In the genomic region with DNA sequence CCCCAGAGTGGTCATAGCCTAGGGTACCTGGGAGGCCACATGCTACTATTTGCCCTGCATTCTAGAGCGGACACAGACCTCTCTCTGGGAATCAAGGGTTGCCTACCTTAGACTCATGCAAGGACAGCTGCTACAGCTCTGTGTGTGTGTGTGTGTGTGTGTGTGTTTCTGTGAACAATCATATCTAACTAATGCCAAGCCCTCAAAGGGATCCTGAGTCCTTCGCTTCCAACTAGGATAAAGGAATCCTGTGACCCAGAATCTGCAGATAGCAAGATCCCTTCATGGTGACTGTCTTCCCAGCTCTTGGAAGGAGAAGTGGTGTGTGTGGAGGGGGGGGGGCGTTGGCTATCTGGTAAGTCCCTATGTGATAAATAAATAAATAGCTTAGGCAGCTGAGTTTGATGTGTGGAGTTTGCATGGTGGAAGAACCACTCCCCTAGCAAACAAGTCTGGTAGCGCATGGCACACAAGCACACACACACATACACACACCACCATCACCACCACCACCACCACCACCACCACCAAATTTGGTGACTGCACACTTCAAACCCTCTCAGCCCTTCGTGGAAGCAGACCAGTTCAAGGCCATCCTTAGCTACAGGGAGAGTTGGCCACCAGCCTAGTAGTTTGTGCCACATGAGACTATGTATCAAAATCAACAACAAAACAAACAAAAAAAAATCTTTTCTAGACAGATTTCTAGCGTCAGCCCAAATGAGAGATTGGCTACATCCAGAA, we compare ENCODE assay signal across 10 mouse cellular contexts. TPM values are rescaled to one million over a fixed set of nuclear protein-coding genes. Genes with fewer than 3 reads are reported as not detected.
DNase-seq lines count a peak whose midpoint lies in the region; ATAC-seq and TF ChIP-seq lines count a peak whose summit lies in the region.
"Had no signal": no experiment of that assay in that cellular context is flagged by ENCODE, and none has a peak within 500 bp of the region (broad histone marks: within the 10 kb centered on the region; RNA-seq: fewer than 3 reads in every experiment).

No protein-coding gene starts in this region.

- H3K9ac ChIP-seq in liver, embryonic 12.5 days = peak overlapping the region; percentile 76
- H3K9ac ChIP-seq: neural tube, embryonic 13.5 days had no signal

- H3K9me3 ChIP-seq in liver, embryonic 12.5 days (replicated peaks) = no peaks in the 10 kb centered on the region
- H3K9me3 ChIP-seq: embryonic facial prominence, embryonic 10.5 days; neural tube, embryonic 13.5 days had no signal

- H3K4me1 ChIP-seq in spleen, adult 2 months (ENCODE audit: control insufficient read depth, insufficient read depth, insufficient read length) = peaks cover 40% of the 10 kb centered on the region
- peaks cover 88% of the 10 kb centered on the region for H3K4me1 ChIP-seq in liver, embryonic 12.5 days

- WGBS in spleen, adult 2 months = 55% methylated on average over 6 of the region's 6 CpGs
- 51% methylated on average over 6 of the region's 6 CpGs for WGBS in liver, embryonic 12.5 days (ENCODE audit: insufficient replicate concordance)

- intact Hi-C loops in heart, postnatal 14 days (cut with DNase I) = no loop called here

- ATAC-seq in liver, embryonic 12.5 days = no peak
- ATAC-seq in megakaryocyte progenitor cell, adult 5-6 weeks (replicated peaks; ENCODE audit: poor library complexity) = no peak

- H3K4me2 ChIP-seq in liver, embryonic 12.5 days = peak overlapping the region; percentile 88

- no peak overlapping the region for H3K4me3 ChIP-seq in spleen, adult 2 months (ENCODE audit: extremely low read depth, insufficient read depth, insufficient read length)
- H3K4me3 ChIP-seq in liver, embryonic 12.5 days = no peak overlapping the region
- H3K4me3 ChIP-seq: neural tube, embryonic 13.5 days had no signal

- H3K27ac ChIP-seq in spleen, adult 2 months (ENCODE audit: insufficient read depth, low read length) = peak overlapping the region; percentile 92
- H3K27ac ChIP-seq in liver, embryonic 12.5 days = peak overlapping the region; percentile 93; the same call in 1 of the 2 replicates

- TF ChIP-seq CTCF in spleen, adult 2 months (IDR thresholded peaks at IDR 0.05; ENCODE audit: extremely low read depth, insufficient read depth, insufficient read length, insufficient replicate concordance) = no peak

- DNase-seq in heart, adult 11 months = peak; percentile 91
- no peak for DNase-seq in heart, postnatal 14 days
- DNase-seq in spleen, adult 2 months (ENCODE audit: low read depth in 1 of 2, low spot score in 2 of 2) = no peak
- DNase-seq in spleen, postnatal 14 days (ENCODE audit: low spot score in 2 of 2) = no peak
- no peak for DNase-seq in left cerebral cortex, adult 8-10 months (ENCODE audit: low spot score in 2 of 2)
- no peak for DNase-seq in embryo, embryonic 10.5 days (ENCODE audit: low spot score)

- no peak for TF ChIP-seq POLR2A in spleen, adult 2 months (IDR thresholded peaks at IDR 0.05; ENCODE audit: low read depth, low read length)

- H3K27me3 ChIP-seq in spleen, adult 2 months (ENCODE audit: control insufficient read depth, insufficient read depth, low read length) = no peaks in the 10 kb centered on the region
- no peaks in the 10 kb centered on the region for H3K27me3 ChIP-seq in liver, embryonic 12.5 days (replicated peaks)
- H3K27me3 ChIP-seq: neural tube, embryonic 13.5 days had no signal

- no peaks in the 10 kb centered on the region for H3K36me3 ChIP-seq in spleen, adult 2 months (ENCODE audit: control insufficient read depth, insufficient read depth, low read length)
- no peaks in the 10 kb centered on the region for H3K36me3 ChIP-seq in liver, embryonic 12.5 days
- H3K36me3 ChIP-seq: embryonic facial prominence, embryonic 10.5 days; neural tube, embryonic 13.5 days had no signal

RNA-seq across cellular contexts. Expression of gene Fgd2, which starts 35.5 kb away (rescaled TPM):
- 1 to 10 TPM; 2.3 to 2.9 TPM for total RNA-seq in heart, postnatal 14 days (2021)
- 268 and 346 TPM in 2 replicates for polyA plus RNA-seq in spleen, adult 2 months (2012; rRNA removed)
- polyA plus RNA-seq in liver, embryonic 12.5 days (2016; fragmentation: Nextera tagmentation; extraction: Ambion mirVana) = 5.1 and 5.9 TPM in 2 replicates
- 19.1 and 22.0 TPM in 2 replicates for total RNA-seq in megakaryocyte progenitor cell, adult 5-6 weeks (2015)
- 19.6 and 28.5 TPM in 2 replicates for total RNA-seq in megakaryocyte progenitor cell, adult 5-6 weeks (2017)
- 1 to 10 TPM; 7.5 to 7.9 (median 7.6) TPM for total RNA-seq in left cerebral cortex, adult 8-10 months (2022)

RNA-seq across cellular contexts. Expression of gene Mtch1, which starts 48.5 kb away (rescaled TPM):
- total RNA-seq in heart, postnatal 14 days (2021) = 100 to 1,000 TPM; 272 to 279 TPM
- polyA plus RNA-seq in spleen, adult 2 months (2012; rRNA removed) = 145 and 212 TPM in 2 replicates
- polyA plus RNA-seq in liver, embryonic 12.5 days (2016; fragmentation: Nextera tagmentation; extraction: Ambion mirVana) = 107 and 109 TPM in 2 replicates
- total RNA-seq in megakaryocyte progenitor cell, adult 5-6 weeks (2015) = 85.3 and 89.2 TPM in 2 replicates
- 54.9 and 61.7 TPM in 2 replicates for total RNA-seq in megakaryocyte progenitor cell, adult 5-6 weeks (2017)
- 100 to 1,000 TPM; 565 to 601 (median 593) TPM for total RNA-seq in left cerebral cortex, adult 8-10 months (2022)
